Mouse (Mus musculus) adrenal gland, adult 10 weeks (tissue): ENCODE measurements around the gene Icmt. TPM values are rescaled to one million over a fixed set of nuclear protein-coding genes. Genes with fewer than 3 reads are reported as not detected.

Experiments used
- polyA plus RNA-seq: library from polyadenylated mRNA; stranded (reverse); fragments of 350-450 nt; fragmentation: Illumina TruSeq; extraction: RNeasy Lipid Tissue Mini Kit (QIAGEN cat#74804); gene quantifications from one replicate; pipeline ENCODE4 v1.2.3, GENCODE M21; 2014; ENCODE audit warnings: low read depth, low replicate concordance

The Icmt gene
- 12.9 TPM for polyA plus RNA-seq

GRCm38 (mm10) chr4:152296874-152297861 is at the start of gene Icmt:
Gene Icmt, plus strand, starts transcription at chr4:152297227.

DNA sequence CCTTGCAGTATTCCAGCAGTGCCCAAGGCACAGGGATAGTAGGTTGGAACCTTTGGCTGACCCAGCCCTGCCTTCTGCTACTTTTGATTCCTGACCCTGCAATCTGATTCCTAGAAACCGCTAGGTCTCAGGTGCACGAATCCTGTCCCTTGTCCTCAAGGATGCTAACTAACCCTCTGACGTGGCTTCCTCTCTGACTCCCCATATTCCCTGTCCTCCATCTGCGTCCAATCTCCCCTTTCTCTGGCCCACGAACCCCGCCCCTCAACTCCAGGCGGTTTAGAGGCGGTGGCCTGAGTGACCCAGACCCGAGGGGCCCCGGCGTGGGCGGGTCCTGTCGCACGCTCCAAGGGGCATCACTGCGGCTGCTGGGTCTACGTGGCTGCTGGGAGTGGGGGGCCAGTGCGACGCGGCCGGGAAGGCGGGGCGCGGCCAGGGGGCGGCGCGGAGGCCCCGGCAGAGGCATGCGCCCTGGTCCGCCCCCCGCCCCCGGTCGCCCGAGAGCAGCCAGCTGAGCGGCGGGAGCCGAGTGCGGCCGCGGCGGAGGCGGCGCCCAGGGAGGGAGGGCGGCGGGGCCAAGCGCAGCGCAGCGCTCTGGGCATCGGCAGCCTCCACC is 23.3 kb upstream of the Icmt start, which contains the start of gene Gpr153:
Gpr153 (plus strand) TSS at position 612 of the 616 bp plus-strand sequence.

GRCm38 (mm10) chr4:152291562-152291961 is 5.5 kb upstream of the Icmt start, which contains the start of gene Hes3:
Gene Hes3, minus strand, starts transcription at chr4:152291662.

GRCm38 (mm10) chr4:152318517-152319234 is 21.6 kb downstream of the Icmt start, which contains the start of gene Rnf207:
Gene Rnf207, minus strand, starts transcription at chr4:152318993.

GRCm38 (mm10) chr4:152325574-152326411 is 28.8 kb downstream of the Icmt start, which contains the start of gene Rpl22:
Gene Rpl22, plus strand, starts transcription at chr4:152325742.

GRCm38 (mm10) chr4:152338419-152339292 is 41.6 kb downstream of the Icmt start, which contains the start of gene Chd5:
Gene Chd5, plus strand, starts transcription at chr4:152338651.

Other genes starting within 250 kb of the Icmt start
- gene Plekhg5, start 224.7 kb upstream of the Icmt start, polyA plus RNA-seq, result not detected
- gene Tnfrsf25, start 181.3 kb upstream of the Icmt start, polyA plus RNA-seq, result not detected
- gene Espn, start 144.9 kb upstream of the Icmt start, polyA plus RNA-seq, result not detected
- gene Hes2, start 138.4 kb upstream of the Icmt start, polyA plus RNA-seq, result not detected
- gene Acot7, start 119.1 kb upstream of the Icmt start, polyA plus RNA-seq, result 1.2 TPM
- gene Gpr153, start 23.0 kb upstream of the Icmt start, polyA plus RNA-seq, result 1.1 TPM
- not detected for gene Hes3, start 5.6 kb upstream of the Icmt start, polyA plus RNA-seq
- gene Rnf207, start 21.8 kb downstream of the Icmt start, polyA plus RNA-seq, result not detected
- gene Rpl22, start 28.5 kb downstream of the Icmt start, polyA plus RNA-seq, result 314 TPM
- gene Chd5, start 41.4 kb downstream of the Icmt start, polyA plus RNA-seq, result 0.41 TPM
- not detected for gene Nphp4, start 179.5 kb downstream of the Icmt start, polyA plus RNA-seq
- 3.1 TPM for gene Kcnab2, start 180.6 kb downstream of the Icmt start, polyA plus RNA-seq